Mouse (Mus musculus) spleen, adult 18-20 months (tissue): ENCODE results near the gene Napsa.

Source experiments
- DNase-seq, 2 experiments: peaks; one replicate each; pipeline ENCODE4 v3.0.0; 2022; ENCODE audit warnings: mixed read lengths in 2 of 2

Gene Napsa

DNA sequence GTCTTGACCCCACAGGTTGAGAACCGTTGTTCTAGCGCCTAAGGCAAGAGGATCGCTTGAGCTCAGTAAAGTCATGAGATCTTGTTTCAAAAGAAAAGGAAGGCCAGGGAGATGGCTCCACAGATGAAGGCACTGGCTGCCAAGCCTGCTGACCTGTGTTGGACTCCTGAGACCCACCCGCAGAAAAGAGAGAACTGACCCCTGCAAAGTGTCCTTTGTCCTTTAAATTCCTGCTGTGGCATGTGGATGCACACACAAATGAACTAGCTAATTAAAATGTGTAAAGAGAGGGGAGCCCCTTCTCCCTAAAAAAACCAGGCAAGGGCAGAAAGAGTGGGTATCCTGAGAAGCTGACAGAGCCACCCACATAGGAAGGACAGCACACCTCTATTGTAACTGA lies 369 bp upstream of the Napsa start:
- no peak for DNase-seq

GRCm38 (mm10) chr7:44572956-44573484 lies 840 bp downstream of the Napsa start:
- DNase-seq = no peak

GRCm38 (mm10) chr7:44576333-44576844 lies 4.2 kb downstream of the Napsa start:
- no peak for DNase-seq

- no peak for DNase-seq
Measured at GRCm38 (mm10) chr7:44581637-44582036, 9.5 kb downstream of the Napsa start.

DNA sequence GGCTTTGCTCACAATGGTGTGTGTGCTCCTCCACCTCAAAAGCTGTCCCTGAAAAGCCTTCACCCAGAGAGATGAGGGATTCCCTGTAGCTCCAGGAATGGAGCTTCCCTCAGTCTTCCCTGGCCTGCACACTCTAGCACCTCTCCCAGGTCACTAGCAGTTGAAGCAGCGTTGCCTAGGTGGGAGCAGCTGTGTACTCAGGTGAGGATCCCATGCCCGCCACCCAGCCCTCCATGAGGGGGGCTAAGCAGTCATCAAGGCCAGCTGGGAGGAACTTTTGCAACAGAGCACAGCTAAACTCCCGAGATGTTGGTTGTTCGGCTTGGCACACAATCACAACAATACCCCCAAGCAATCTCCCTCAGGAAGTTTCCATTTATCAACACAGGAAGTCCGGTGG lies 10.5 kb downstream of the Napsa start:
- DNase-seq = no peak

GRCm38 (mm10) chr7:44583146-44583545 lies 11.0 kb downstream of the Napsa start:
- DNase-seq = no peak

DNA sequence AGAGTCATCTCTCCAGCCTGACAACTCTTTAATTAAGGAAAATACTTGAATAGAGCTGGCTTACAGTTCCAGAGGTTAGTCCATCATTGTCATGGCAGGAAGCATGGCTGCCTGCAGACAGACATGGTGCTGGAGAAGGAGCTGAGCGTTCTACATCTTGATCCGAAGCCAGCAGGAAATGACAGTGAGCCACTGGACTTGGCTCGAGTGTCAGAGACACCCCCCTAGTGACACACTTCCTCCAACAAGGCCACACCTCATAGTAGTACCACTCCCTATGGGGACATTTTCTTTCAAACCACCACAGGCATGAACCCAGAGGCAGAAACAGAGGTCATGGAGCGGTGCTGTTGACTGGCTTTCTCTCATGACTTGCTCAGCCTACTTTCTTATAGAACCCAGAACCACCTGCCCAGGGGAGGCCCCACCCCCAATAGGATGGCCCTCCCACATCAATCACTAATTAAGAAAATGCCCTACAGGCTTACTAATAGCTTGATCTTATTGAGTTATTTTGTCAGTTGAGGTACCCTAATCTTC lies 12.2 kb downstream of the Napsa start:
- DNase-seq = no peak

GRCm38 (mm10) chr7:44584921-44585320 lies 12.7 kb downstream of the Napsa start:
- no peak for DNase-seq

DNA sequence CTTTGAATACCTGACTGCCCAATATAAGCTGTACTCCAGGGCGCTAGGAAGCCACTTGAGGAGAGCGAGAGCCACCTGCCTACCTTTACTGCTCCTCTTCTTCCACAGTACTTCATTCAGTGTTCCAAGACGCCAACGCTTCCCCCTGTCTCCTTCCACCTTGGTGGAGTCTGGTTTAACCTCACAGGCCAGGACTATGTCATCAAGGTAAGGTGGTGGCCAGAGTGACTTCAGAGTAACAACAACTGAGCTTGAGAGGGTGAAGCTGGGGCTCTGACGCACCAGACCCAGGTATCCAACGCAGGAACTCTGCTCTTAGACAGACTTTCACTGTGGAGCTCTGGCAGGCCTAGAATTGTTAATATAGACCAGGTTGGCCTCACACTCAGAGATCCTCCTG lies 13.4 kb downstream of the Napsa start:
- DNase-seq = no peak

DNA sequence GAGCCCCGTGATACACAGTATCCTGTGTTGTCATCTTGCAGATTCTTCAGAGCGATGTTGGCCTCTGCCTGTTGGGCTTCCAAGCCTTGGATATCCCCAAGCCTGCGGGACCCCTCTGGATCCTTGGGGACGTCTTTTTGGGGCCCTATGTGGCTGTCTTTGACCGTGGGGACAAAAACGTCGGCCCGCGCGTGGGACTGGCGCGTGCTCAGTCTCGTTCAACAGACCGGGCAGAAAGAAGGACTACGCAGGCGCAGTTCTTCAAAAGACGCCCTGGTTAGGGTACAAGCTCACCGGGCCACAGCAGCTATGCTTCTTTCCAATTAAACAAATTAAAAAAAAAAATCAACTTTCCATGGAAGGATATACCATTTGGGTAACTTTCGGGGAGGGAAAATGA lies 14.3 kb downstream of the Napsa start:
- no peak for DNase-seq

DNA sequence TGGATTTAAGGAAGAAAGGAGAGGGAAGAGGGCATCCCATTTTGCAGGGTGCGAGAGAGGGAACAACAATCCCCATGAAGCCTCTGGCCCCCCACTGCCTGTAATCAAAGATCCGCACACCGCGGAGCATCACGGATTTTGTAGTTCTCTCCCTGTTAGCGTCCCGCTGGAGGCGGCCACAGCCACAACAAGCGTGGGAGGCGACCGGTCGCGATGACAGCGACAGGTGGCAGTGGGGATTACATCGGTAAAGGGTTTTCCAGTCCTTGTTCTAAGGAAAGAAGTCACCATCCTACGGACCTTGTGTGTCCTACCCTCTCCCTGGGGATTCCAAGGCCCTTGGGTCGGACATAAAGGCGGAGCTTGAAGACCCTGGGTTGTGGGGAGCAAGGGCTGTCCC lies 14.8 kb downstream of the Napsa start:
- peak; percentile 27 to 32 for DNase-seq

DNA sequence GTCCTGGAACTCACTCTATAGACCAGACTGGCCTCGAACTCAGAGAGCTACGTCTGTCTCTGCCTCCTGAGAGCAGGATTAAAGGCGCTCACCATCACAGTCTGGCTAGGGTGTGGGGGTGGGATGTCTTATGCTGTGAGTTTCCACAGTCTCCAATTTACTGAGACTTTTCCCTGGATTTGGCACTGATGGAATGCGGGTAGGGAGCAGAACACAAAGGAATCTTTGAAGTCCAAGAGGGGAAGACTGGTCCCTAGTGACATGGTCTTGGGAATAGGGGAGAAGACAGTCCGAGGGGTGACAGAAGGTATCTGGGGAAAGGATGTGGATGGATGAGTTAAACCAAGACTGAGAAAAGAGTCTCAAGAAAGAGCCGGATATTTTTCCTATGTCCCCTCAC lies 15.5 kb downstream of the Napsa start:
- DNase-seq = no peak

DNA sequence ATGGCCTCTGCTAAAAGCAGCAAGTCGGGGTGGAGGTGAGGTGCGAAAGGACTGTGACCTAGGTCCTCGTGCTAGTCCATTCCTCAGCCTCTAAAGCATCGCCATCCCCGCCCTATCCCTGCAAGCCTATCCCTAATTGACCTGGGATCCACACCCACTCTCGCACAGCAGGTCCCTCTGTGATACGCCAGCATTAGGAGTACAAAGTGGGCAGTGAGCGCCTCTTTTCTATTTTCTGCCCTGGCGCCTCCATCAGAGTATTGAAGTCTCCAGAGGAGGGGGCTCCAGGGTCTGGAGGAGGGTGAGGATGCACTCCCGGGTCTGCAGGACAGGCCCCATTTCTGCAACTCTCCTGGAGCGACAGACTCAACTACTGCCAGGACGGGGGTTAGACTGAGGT lies 16.2 kb downstream of the Napsa start:
- no peak for DNase-seq

DNA sequence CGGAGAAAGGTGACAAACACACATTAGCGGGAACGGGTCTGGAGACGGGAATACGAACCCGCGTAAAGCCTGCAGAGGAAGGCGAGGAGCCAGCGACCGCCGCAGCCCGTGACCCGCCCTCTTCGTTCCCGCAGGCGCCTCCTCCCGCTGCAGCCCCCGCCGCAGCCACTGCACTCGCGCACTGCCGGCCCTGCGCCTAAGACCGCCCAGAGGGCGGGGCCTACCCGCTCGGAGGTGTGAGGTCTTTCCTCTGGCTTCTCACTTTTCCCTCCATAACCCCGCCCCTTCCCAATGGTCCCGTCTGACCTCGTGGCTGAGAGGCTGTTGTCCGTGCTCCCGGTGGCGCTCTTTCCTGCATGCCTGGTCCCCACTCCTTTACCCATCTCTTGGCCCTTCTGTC lies 17.0 kb downstream of the Napsa start:
- DNase-seq = peak; percentile 71 to 78

- DNase-seq = no peak
Measured at GRCm38 (mm10) chr7:44589946-44590345, 17.8 kb downstream of the Napsa start.

DNA sequence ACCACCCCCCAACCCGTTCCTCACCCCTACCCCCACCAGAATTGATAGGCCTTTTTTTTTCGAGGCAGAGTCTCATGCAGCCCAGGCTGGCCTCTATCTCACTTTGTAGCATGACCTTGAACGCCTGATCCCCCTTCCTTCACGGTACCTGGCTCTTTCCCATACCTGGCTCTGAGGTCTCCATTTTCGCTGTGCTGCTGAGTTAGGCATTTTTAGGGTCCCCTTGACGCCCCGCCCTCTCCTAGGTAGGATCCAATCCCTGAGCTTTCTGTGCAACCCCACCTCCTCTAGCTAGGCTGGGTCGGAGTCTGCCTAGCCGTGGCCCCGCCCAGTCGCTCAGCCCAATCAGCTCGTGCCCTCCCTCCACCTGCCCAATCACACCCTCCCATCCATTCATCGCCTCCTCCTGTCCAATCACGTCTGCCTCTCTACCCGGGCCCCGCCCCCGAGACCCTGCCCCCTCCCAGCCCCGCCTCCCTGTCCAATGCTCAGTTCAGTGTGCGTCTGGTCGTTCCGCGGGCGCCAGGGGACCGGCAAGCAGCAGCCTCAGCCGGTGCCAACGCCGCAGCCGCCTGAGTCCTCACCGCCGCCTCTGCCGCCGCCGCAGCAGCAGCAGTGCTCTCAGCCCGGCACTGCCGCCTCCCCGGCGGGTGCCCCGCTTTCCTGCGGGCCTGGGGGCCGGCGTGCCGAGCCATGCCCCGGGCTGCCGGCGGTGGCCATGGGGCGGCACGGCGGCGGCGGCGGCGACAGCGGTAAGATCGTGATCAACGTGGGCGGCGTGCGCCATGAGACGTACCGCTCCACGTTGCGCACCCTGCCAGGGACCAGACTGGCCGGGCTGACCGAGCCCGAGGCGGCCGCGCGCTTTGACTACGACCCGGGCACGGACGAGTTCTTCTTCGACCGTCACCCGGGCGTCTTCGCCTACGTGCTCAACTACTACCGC lies 18.5 kb downstream of the Napsa start, which contains the start of gene Kcnc3:
Kcnc3 (plus strand) TSS at position 263 of the 946 bp plus-strand sequence.
- peak; percentile 84 to 91 for DNase-seq

- DNase-seq = peak; percentile 30 to 40
Measured at GRCm38 (mm10) chr7:44591348-44592116, 19.4 kb downstream of the Napsa start.

- DNase-seq = no peak
Measured at GRCm38 (mm10) chr7:44593051-44593450, 20.9 kb downstream of the Napsa start.

DNA sequence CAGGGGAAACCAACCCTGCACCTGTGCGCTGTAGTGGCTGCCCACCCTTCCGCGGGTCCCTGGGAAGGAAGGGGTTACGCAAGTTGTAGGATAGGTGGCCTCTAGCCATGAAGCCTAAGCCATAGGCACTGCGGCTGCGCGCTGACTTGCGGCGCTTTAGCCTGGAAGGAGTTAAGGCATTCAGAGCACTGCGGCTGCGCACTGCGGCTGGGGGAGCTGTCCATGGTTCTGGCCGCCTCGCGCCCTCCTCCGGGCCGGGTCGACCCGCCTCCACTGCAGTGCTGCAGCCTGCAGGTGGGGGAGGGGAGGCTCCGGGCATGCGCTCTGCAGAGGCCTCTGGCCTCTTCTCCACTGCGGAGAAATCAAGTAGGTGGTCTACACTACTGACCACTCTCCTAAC lies 21.6 kb downstream of the Napsa start:
- peak; percentile 57 to 76 for DNase-seq

DNA sequence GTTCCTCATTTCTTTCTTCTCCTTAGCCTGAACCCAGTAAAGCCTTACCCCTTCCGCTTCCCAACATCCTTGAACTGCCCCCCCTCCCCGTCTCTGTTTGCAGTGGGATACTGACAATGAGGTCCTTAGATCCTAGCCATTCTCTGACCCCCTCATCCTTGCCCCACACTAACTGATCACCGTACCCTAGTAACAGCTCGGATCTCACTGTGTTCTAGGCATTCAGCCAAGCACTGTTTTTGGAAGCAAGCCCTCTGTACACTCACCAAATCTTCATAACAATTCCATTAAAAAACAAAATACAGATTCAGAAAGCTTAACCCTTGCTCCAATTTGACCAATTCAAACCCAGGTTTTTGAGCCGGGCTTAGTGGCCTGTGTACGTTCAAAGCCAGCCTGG lies 22.1 kb downstream of the Napsa start:
- no peak for DNase-seq

GRCm38 (mm10) chr7:44595131-44595561 lies 23.0 kb downstream of the Napsa start:
- DNase-seq = no peak

DNA sequence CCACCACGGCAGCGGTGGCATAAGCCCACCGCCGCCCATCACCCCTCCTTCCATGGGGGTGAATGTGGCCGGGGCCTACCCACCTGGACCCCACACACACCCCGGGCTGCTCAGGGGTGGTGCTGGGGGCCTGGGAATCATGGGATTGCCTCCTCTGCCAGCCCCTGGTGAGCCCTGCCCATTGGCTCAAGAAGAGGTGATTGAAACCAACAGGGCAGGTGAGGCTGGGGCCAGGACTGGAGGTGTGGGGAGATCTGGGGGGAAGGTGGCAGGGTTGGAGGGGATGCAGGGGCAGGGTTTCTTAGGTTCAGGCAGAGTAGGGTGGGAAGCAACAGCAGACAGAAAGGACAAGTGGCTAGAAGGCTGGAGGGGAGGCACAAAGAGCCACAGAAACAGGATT lies 23.9 kb downstream of the Napsa start:
- no peak for DNase-seq

GRCm38 (mm10) chr7:44596996-44597538 lies 24.9 kb downstream of the Napsa start:
- no peak for DNase-seq
